Mouse (Mus musculus) midbrain, embryonic 16.5 days (tissue): ENCODE measurements around the gene Psmb8. TPM values are rescaled to one million over a fixed set of nuclear protein-coding genes. Genes with fewer than 3 reads are reported as not detected.
A peak's percentile ranks its signal among the peaks of the same experiment; 100 is the strongest.

ENCODE experiments used
- ATAC-seq: fragments of 200-750 bp; cut with Nextera tagmentation; 2 replicates; pipeline ENCODE4 v1.8.0; 2017; ENCODE audit warnings: moderate TSS enrichment
- H3K27ac ChIP-seq: fragments of 300-500 bp; sonication (generic); 2 replicates; pipeline ENCODE4 v1.5.1; 2014; ENCODE audit warnings: mild to moderate bottlenecking, low read length, mixed read lengths
- H3K27me3 ChIP-seq: fragments of 300-500 bp; sonication (generic); 2 replicates; pipeline ENCODE4 v1.6.1; 2014; ENCODE audit warnings: low read depth, low read length, mixed read lengths; ENCODE audit not compliant: control insufficient read depth, insufficient read depth
- H3K36me3 ChIP-seq: fragments of 300-500 bp; sonication (generic); 2 replicates; pipeline ENCODE4 v1.6.1; 2014; ENCODE audit warnings: mild to moderate bottlenecking, low read length, moderate library complexity, mixed read lengths; ENCODE audit not compliant: control insufficient read depth, insufficient read depth
- H3K4me1 ChIP-seq: fragments of 300-500 bp; sonication (generic); 2 replicates; pipeline ENCODE4 v1.6.1; 2014; ENCODE audit warnings: mild to moderate bottlenecking, low read length, mixed read lengths; ENCODE audit not compliant: control insufficient read depth, insufficient read depth
- H3K4me2 ChIP-seq: fragments of 300-500 bp; sonication (generic); 2 replicates; pipeline ENCODE4 v1.6.1; 2014; ENCODE audit warnings: mild to moderate bottlenecking, low read length, mixed read lengths
- H3K4me3 ChIP-seq: fragments of 300-500 bp; sonication (generic); 2 replicates; pipeline ENCODE4 v1.5.1; 2014; ENCODE audit warnings: low read depth, mild to moderate bottlenecking, low read length, moderate library complexity, mixed read lengths
- H3K9ac ChIP-seq: fragments of 300-500 bp; sonication (generic); 2 replicates; pipeline ENCODE4 v1.6.1; 2014; ENCODE audit warnings: low read depth, low read length, mixed read lengths
- H3K9me3 ChIP-seq: fragments of 300-500 bp; sonication (generic); replicated peaks from 2 replicates; pipeline ENCODE4 v1.6.1; 2014; ENCODE audit warnings: mild to moderate bottlenecking, low read length, mixed read lengths; ENCODE audit not compliant: control insufficient read depth, poor library complexity, severe bottlenecking
- WGBS: fragments of 180-500 bp; shearing (Covaris S2); extraction: QIAGEN DNeasy Blood & Tissue Kit; methylation state at CpG from one replicate; pipeline ENCODE4 v1.1.7; 2014; 5-methylcytosine and 5-hydroxymethylcytosine counted together
- polyA plus RNA-seq: library from polyadenylated mRNA; unstranded; fragments of >200 nt; fragmentation: Nextera tagmentation; extraction: Ambion mirVana; gene quantifications from 2 replicates; pipeline ENCODE4 v1.2.1, GENCODE M21; 2015

Psmb8 gene
- polyA plus RNA-seq, 1 experiment from 2014 or later: 2.8 TPM

DNA sequence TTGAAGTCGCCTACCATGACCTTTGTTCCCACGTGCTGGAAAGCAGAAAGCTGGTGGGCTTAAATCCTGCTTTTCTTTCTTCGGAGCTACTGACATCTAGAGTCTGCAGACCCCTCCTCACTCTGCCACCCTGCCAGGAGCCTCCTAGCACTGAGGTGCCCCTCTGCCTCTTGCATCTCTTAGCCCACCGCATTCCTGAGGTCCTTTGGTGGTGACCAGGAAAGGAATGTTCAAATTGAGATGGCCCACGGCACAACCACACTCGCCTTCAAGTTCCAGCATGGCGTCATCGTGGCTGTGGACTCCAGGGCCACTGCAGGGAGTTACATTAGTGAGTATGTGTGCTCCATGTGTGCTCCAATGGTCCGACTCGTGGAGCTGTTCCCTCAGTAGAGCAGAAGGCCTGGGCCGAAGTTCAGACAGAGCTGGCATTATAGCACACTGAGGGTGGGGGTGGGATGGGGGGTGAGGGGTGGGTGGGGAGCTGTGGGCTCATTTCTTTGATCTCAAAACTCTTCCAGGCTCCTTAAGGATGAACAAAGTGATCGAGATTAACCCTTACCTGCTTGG is 1.6 kb downstream of the Psmb8 start:
- H3K9me3 ChIP-seq: no peaks in the 10 kb centered on the region
- no peak overlapping the region for H3K4me2 ChIP-seq
- H3K4me3 ChIP-seq: no peak overlapping the region
- WGBS: 62% methylated on average over 12 of the region's 12 CpGs
- no peaks in the 10 kb centered on the region for H3K36me3 ChIP-seq
- H3K9ac ChIP-seq: no peak overlapping the region
- peaks cover 43% of the 10 kb centered on the region for H3K27me3 ChIP-seq
- H3K27ac ChIP-seq: no peak overlapping the region
- no peak for ATAC-seq
- H3K4me1 ChIP-seq: peaks cover 3% of the 10 kb centered on the region

DNA sequence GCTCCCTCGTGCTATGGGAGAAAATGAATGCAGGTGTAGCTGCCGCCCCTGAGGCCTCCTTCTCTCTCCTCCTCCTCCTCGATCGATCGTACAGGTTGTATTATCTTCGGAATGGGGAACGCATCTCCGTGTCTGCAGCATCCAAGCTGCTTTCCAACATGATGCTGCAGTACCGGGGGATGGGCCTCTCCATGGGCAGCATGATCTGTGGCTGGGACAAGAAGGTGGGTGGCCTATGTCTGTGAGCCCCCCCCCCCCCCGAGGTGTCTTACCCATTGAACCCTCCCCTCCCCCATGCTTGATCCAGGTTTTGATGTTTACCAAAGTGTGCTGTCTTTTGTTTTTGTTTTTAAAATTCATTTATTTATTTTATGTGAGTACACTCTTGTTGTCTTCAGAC is 2.5 kb downstream of the Psmb8 start:
- Histone ChIP-seq H3K27me3 (peaks cover 41% of the 10 kb centered on the region), H3K4me3 (no peak overlapping the region), H3K4me2 (no peak overlapping the region), H3K27ac (no peak overlapping the region), H3K9me3 (no peaks in the 10 kb centered on the region), H3K9ac (no peak overlapping the region), H3K36me3 (no peaks in the 10 kb centered on the region), H3K4me1 (peaks cover 7% of the 10 kb centered on the region)
- WGBS: 86% methylated on average over 10 of the region's 10 CpGs
- no peak for ATAC-seq

DNA sequence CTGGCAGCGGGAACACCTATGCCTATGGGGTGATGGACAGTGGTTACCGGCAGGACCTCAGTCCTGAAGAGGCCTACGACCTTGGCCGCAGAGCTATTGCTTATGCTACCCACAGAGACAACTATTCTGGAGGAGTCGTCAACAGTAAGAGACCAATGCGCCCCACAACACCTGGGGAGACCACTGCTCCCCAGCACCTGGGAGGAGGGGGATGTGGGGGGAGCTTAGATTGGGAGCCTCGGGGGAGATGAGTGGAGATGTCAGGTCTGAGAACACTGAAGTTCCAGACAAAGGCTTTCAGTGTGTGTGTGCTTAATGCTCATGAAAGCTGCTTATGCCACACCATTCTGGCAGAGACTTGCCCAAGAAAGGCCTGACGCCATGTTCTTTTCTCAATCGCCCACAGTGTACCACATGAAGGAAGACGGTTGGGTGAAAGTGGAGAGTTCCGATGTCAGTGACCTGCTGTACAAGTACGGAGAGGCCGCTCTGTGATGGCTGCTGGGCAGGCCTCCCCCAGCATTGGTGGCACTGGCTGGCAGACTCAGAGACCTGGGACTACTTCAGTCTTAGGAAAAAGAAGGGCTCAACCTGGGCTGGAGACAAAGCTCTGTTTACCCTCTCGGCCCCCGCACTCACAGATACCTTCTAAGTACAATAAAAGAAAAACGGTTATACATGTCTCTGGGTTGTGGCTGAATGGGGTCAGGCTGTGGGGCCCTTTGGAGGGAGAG is 3.4 kb downstream of the Psmb8 start:
- 90% methylated on average over 16 of the region's 16 CpGs for WGBS
- Histone ChIP-seq H3K4me1 (peaks cover 7% of the 10 kb centered on the region), H3K27me3 (peaks cover 43% of the 10 kb centered on the region), H3K9ac (no peak overlapping the region), H3K4me3 (no peak overlapping the region), H3K27ac (no peak overlapping the region), H3K36me3 (no peaks in the 10 kb centered on the region), H3K9me3 (no peaks in the 10 kb centered on the region), H3K4me2 (no peak overlapping the region)
- ATAC-seq: no peak

DNA sequence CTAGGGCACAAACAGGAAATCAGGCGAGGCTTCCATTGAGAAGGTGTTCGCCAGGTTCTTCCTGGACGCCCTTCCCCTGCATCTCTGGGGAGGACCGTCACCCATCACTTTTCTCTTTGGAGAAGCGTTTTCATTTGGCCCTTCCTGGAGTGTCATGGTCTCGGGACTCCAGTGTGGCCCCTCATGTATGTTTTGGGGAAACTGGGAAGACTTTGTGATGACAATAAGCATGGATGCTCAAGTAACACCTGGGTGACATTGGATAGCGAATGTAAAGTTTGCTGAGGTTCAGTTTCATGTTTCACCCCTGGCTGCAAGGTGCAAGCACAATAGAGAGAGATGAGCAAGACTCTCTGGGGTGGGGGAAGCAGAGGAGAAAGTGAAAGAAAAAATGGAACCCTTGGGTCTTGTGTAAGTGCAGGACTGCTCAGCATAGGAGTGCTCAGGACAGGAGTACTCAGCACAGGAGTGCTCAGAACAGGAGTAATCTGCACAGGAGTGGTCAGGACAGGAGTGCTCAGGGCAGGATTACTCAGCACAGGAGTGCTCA is 4.1 kb downstream of the Psmb8 start:
- no peak overlapping the region for H3K4me2 ChIP-seq
- peaks cover 7% of the 10 kb centered on the region for H3K4me1 ChIP-seq
- H3K9ac ChIP-seq: no peak overlapping the region
- H3K27ac ChIP-seq: no peak overlapping the region
- H3K4me3 ChIP-seq: no peak overlapping the region
- no peaks in the 10 kb centered on the region for H3K36me3 ChIP-seq
- peaks cover 39% of the 10 kb centered on the region for H3K27me3 ChIP-seq
- ATAC-seq: no peak
- 72% methylated on average over 7 of the region's 7 CpGs for WGBS
- H3K9me3 ChIP-seq: no peaks in the 10 kb centered on the region

DNA sequence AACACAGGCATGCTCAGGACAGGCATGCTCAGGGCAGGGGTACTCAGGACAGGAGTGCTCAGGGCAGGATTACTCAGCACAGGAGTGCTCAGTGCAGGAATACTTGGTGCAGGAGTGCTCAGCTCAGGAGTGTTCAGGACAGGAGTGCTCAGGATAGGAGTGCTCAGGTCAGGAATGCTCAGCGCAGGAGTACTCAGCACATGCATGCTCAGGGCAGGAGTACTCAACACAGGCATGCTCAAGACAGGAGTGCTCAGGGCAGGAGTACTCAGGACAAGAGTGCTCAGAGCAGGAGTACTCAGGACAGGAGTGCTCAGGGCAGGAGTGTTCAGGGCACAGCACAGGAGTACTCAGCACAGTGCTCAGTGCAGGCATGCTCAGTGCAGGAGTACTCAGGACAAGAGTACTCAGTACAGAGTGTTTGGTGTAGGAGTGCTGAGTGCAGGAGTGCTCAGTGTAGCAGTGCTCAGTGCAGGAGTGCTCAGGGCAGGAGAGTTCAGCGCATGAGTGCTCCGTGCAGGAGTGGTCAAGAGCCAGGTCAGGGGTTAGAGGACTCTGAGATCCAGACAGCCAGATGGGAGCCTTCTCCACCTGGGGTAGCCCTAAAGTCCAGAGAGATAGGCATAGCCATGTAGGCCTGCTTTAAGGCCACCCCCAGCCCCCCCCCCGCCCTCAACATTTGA is 5.4 kb downstream of the Psmb8 start:
- peak; percentile 26; the same call in 1 of the 2 replicates for ATAC-seq
- Histone ChIP-seq H3K27ac (no peak overlapping the region), H3K9me3 (no peaks in the 10 kb centered on the region), H3K4me2 (no peak overlapping the region), H3K4me3 (no peak overlapping the region), H3K27me3 (peaks cover 32% of the 10 kb centered on the region), H3K9ac (no peak overlapping the region), H3K36me3 (no peaks in the 10 kb centered on the region), H3K4me1 (peaks cover 5% of the 10 kb centered on the region)
- 81% methylated on average over 4 of the region's 4 CpGs for WGBS

DNA sequence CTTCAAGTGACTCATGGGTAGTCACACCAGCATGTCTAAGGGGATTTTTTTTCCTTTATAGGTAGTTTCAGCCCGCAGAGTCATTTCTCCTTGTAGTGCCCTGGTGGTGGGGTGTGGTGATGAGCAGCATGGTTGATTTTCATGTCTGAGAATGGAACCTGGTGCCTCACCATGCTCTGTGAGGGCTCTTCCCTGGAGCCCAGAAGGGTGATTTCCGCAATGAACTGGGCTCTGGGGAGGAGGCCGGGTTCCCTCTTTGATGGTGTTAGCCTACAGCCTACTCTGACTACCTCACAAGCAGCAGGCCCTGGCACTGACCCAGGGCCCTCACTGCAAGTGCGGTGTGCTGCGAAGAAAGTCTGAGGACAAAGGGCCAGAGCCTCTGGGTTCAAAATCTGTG is 5.9 kb downstream of the Psmb8 start, which contains the start of gene Tap2:
TSS of gene Tap2 (plus strand) at position 84 of the 400 bp plus-strand sequence.
- peak within 1 kb of the TSS; percentile 47 for H3K4me3 ChIP-seq
- no peaks in the 10 kb centered on the region for H3K36me3 ChIP-seq
- peak within 1 kb of the TSS; percentile 72 for H3K4me2 ChIP-seq
- peaks cover 28% of the 10 kb centered on the region for H3K27me3 ChIP-seq
- no peak for ATAC-seq
- H3K4me1 ChIP-seq: peaks cover 4% of the 10 kb centered on the region
- no peaks in the 10 kb centered on the region for H3K9me3 ChIP-seq
- H3K27ac ChIP-seq: no peak within 1 kb of the TSS
- WGBS: 62% methylated on average over 5 of the region's 5 CpGs
- peak within 1 kb of the TSS; percentile 59 for H3K9ac ChIP-seq

DNA sequence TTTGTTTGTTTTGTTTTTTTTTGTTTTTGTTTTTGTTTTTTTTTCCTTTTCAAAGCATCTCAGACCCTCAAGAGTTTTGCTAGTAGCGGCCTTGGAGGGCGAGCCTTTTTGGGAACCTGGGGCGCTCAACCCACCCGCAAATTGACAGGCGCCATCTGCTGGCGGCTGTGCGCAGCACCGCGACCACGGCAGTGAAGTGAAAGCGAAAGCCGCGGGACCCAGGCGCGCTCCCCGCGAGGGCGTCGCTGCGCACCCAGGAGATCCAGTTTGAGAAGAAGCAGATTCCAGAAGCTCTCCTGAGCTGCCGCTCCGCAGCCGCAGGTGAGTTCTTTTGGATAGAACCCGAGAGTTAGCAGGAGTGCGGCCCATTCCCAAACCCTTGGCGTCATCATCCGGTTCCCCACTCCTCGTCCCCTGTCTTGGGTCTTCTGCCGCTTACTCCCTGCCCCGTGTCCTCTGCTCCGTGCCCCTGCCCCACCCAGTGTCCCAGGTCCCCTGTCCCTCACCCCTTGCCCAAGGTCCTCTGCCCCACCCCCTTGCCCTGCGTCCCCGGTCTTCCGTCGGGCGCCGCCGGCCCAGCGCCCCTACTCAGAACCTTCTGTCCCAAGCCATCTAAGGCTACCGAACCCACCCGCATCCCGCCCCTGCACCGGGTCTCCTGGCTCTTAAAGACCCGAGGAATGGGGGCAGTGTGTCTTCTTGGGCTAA is 6.9 kb downstream of the Psmb8 start:
- H3K27me3 ChIP-seq: peaks cover 22% of the 10 kb centered on the region
- peak overlapping the region; percentile 47 for H3K4me3 ChIP-seq
- H3K9ac ChIP-seq: peak overlapping the region; percentile 59
- no peaks in the 10 kb centered on the region for H3K36me3 ChIP-seq
- WGBS: under 1% methylated on average over 44 of the region's 44 CpGs
- peaks cover 4% of the 10 kb centered on the region for H3K4me1 ChIP-seq
- H3K4me2 ChIP-seq: peak overlapping the region; percentile 72
- H3K9me3 ChIP-seq: no peaks in the 10 kb centered on the region
- no peak overlapping the region for H3K27ac ChIP-seq
- no peak for ATAC-seq

DNA sequence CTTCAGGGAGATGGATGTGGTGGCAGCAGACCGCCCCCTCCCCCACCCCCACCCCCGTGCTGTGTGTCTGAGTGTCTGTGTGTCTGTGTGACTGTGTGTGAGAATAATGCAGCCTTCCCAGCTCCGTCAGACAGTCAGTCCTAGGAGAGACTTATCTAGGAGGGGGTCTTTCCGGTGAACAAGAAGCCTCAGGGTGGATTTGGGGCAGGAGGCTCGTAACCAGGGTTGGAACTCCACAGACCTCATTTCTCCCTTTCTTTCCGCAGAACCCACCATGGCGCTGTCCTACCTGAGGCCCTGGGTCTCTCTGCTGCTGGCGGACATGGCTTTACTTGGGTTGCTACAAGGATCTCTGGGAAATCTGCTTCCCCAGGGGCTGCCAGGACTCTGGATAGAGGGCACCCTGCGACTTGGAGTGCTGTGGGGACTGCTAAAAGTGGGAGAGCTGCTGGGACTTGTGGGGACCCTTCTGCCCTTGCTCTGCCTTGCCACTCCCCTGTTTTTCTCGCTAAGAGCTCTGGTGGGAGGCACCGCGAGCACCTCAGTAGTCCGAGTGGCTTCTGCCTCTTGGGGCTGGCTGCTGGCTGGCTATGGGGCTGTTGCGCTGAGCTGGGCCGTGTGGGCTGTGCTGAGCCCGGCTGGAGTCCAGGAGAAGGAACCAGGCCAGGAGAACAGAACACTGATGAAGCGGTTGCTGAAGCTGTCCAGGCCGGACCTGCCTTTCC is 7.7 kb downstream of the Psmb8 start:
- Histone ChIP-seq H3K27ac (no peak overlapping the region), H3K4me1 (peaks cover 4% of the 10 kb centered on the region), H3K4me2 (peak overlapping the region; percentile 72), H3K9me3 (no peaks in the 10 kb centered on the region), H3K27me3 (peaks cover 22% of the 10 kb centered on the region), H3K9ac (peak overlapping the region; percentile 59; the same call in 1 of the 2 replicates), H3K36me3 (no peaks in the 10 kb centered on the region), H3K4me3 (peak overlapping the region; percentile 47)
- WGBS: 14% methylated on average over 18 of the region's 18 CpGs
- ATAC-seq: no peak
